Mouse (Mus musculus): Measurements from ENCODE around the gene Ifngr2. TPM values are rescaled to one million over a fixed set of nuclear protein-coding genes. Genes with fewer than 3 reads are reported as not detected.
A peak's percentile ranks its signal among the peaks of the same experiment; 100 is the strongest.

The Ifngr2 gene
- 36.0 and 45.7 TPM in 2 replicates for polyA plus RNA-seq (2014; fragmentation: Nextera tagmentation; extraction: Ambion mirVana)

- Histone ChIP-seq H3K27ac (ENCODE audit: low read depth, low read length) (peak within 1 kb of the TSS; percentile 8; the same call in 1 of the 2 replicates), H3K4me1 (ENCODE audit: control insufficient read depth, insufficient read depth, low read length) (peaks cover 31% of the 10 kb centered on the region)
Observed at GRCm38 (mm10) chr16:91546836-91547741, at the start of gene Ifngr2. Ifngr2 (plus strand) TSS chr16:91547072.

DNA sequence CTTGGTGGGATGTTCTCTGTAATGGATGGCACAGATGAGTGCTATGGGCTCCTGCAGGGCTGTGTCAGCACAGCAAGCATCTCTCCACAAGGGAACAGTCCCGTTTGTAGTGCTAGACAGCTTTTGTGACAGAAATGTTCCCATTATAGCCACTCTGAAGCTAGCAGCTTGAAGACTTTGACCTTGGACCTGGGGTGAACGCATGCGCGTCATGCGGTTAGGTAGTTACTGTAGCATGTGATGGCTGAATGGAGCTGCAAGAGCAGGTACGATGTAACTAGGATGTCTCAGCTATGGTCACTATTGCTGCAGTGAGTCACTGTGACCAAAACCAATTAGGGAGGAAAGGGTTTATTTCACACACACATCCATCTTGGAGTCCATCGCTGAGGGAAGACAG is 48.8 kb upstream of the Ifngr2 start:
- Histone ChIP-seq H3K36me3 (ENCODE audit: control insufficient read depth, insufficient read depth, low read length) (peaks cover 89% of the 10 kb centered on the region), H3K4me2 (replicated peaks; ENCODE audit: low read depth, low read length) (no peak overlapping the region), H3K4me3 (ENCODE audit: low read length) (no peak overlapping the region), H3K27ac (ENCODE audit: low read depth, low read length) (no peak overlapping the region), H3K9me3 (ENCODE audit: control insufficient read depth, low read length) (no peaks in the 10 kb centered on the region), H3K4me1 (ENCODE audit: control insufficient read depth, insufficient read depth, low read length) (no peaks in the 10 kb centered on the region), H3K27me3 (ENCODE audit: control insufficient read depth, insufficient read depth, low read length) (no peaks in the 10 kb centered on the region), H3K9ac (ENCODE audit: low read depth, low read length) (no peak overlapping the region)
- WGBS, result 88% methylated on average over 7 of the region's 7 CpGs
- ATAC-seq (ENCODE audit: low FRiP score, low TSS enrichment), result no peak

More at GRCm38 (mm10) chr16:91546836-91547741, at the start of gene Ifngr2:
- no peaks in the 10 kb centered on the region for H3K27me3 ChIP-seq (ENCODE audit: control insufficient read depth, insufficient read depth, low read length)
- peak within 1 kb of the TSS; percentile 65 for H3K4me2 ChIP-seq (replicated peaks; ENCODE audit: low read depth, low read length)
- 1% methylated on average over 73 of the region's 74 CpGs for WGBS
- H3K9me3 ChIP-seq (ENCODE audit: control insufficient read depth, low read length), result no peaks in the 10 kb centered on the region
- H3K4me3 ChIP-seq (ENCODE audit: low read length), result peak within 1 kb of the TSS; percentile 72
- ATAC-seq (ENCODE audit: low FRiP score, low TSS enrichment), result peak; percentile 92
- peak within 1 kb of the TSS; percentile 88 for H3K9ac ChIP-seq (ENCODE audit: low read depth, low read length)
- H3K36me3 ChIP-seq (ENCODE audit: control insufficient read depth, insufficient read depth, low read length), result no peaks in the 10 kb centered on the region

DNA sequence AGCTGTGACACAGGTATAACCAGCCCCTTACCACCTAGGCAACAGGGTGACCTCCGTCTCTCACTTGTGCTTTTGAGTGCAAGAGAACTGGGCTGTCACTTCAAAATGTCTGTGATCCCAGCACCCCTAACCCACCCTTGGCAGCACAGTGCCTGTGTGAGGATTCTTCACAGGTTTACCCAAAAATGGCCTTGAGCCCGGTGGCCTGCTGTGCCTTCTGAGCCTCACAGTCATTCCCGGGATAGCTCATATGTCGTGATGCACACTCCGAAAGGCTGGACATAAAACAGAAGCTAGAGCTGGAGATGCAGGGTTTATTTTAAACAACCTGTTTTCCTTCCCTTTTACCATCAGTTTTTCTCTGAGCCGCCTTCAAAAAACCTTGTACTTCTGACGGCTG is 42.2 kb upstream of the Ifngr2 start:
- Histone ChIP-seq H3K27ac (ENCODE audit: low read depth, low read length) (no peak overlapping the region), H3K9me3 (ENCODE audit: control insufficient read depth, low read length) (no peaks in the 10 kb centered on the region), H3K27me3 (ENCODE audit: control insufficient read depth, insufficient read depth, low read length) (no peaks in the 10 kb centered on the region), H3K36me3 (ENCODE audit: control insufficient read depth, insufficient read depth, low read length) (peaks cover 71% of the 10 kb centered on the region), H3K4me1 (ENCODE audit: control insufficient read depth, insufficient read depth, low read length) (no peaks in the 10 kb centered on the region), H3K9ac (ENCODE audit: low read depth, low read length) (no peak overlapping the region), H3K4me2 (replicated peaks; ENCODE audit: low read depth, low read length) (no peak overlapping the region), H3K4me3 (ENCODE audit: low read length) (no peak overlapping the region)
- ATAC-seq (ENCODE audit: low FRiP score, low TSS enrichment), result no peak
- WGBS, result 95% methylated on average over 7 of the region's 7 CpGs

DNA sequence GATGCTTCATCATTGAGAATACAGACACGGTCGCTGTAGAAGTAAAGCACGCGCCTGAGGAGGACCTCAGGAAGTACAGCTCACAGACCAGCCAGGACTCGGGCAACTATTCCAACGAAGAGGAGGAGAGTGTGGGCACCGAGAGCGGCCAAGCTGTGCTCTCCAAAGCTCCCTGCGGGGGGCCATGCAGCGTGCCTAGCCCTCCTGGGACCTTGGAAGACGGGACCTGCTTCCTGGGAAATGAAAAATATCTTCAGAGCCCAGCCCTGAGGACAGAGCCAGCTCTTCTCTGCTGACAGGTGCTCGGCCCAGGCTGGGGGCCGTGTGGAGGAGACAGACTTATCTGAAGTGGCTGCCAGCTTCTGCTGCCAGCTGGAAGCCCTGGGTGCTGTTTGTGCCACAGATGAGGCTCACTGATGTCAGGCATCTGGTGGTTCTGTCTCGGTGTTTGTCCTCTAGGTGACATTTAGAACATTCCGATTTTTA is 41.7 kb upstream of the Ifngr2 start:
- H3K4me3 ChIP-seq (ENCODE audit: low read length), result no peak overlapping the region
- H3K9ac ChIP-seq (ENCODE audit: low read depth, low read length), result no peak overlapping the region
- no peaks in the 10 kb centered on the region for H3K27me3 ChIP-seq (ENCODE audit: control insufficient read depth, insufficient read depth, low read length)
- WGBS, result 92% methylated on average over 15 of the region's 15 CpGs
- no peak overlapping the region for H3K27ac ChIP-seq (ENCODE audit: low read depth, low read length)
- ATAC-seq (ENCODE audit: low FRiP score, low TSS enrichment), result no peak
- no peaks in the 10 kb centered on the region for H3K9me3 ChIP-seq (ENCODE audit: control insufficient read depth, low read length)
- no peak overlapping the region for H3K4me2 ChIP-seq (replicated peaks; ENCODE audit: low read depth, low read length)
- H3K36me3 ChIP-seq (ENCODE audit: control insufficient read depth, insufficient read depth, low read length), result peaks cover 68% of the 10 kb centered on the region
- H3K4me1 ChIP-seq (ENCODE audit: control insufficient read depth, insufficient read depth, low read length), result no peaks in the 10 kb centered on the region

DNA sequence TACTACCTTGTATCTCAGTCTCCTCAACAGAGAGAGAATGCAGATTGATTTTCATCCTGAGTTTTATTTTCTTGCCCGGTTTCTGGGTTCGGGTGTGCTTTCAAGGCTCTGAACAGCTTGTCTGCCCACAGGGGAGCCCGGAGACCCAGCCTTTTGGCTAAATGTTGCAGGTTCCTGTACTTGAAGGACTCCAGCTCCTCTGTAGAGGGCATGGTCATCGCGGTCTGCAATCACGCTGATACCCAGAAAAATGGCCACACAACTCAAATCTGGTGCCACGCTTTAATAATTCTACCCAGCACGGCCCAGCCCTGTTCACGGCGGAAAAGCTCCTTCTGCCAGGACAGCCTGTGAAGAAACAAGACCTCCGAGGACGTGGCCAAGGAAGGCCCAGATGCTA is 40.5 kb upstream of the Ifngr2 start:
- 95% methylated on average over 12 of the region's 12 CpGs for WGBS
- no peak overlapping the region for H3K4me2 ChIP-seq (replicated peaks; ENCODE audit: low read depth, low read length)
- peaks cover 55% of the 10 kb centered on the region for H3K36me3 ChIP-seq (ENCODE audit: control insufficient read depth, insufficient read depth, low read length)
- no peaks in the 10 kb centered on the region for H3K27me3 ChIP-seq (ENCODE audit: control insufficient read depth, insufficient read depth, low read length)
- H3K9me3 ChIP-seq (ENCODE audit: control insufficient read depth, low read length), result no peaks in the 10 kb centered on the region
- no peak for ATAC-seq (ENCODE audit: low FRiP score, low TSS enrichment)
- no peak overlapping the region for H3K9ac ChIP-seq (ENCODE audit: low read depth, low read length)
- no peak overlapping the region for H3K4me3 ChIP-seq (ENCODE audit: low read length)
- H3K4me1 ChIP-seq (ENCODE audit: control insufficient read depth, insufficient read depth, low read length), result no peaks in the 10 kb centered on the region
- no peak overlapping the region for H3K27ac ChIP-seq (ENCODE audit: low read depth, low read length)

GRCm38 (mm10) chr16:91512161-91512787 is 34.6 kb upstream of the Ifngr2 start:
- 34% methylated on average over 7 of the region's 7 CpGs for WGBS
- peak; percentile 79 for ATAC-seq (ENCODE audit: low FRiP score, low TSS enrichment)
- no peak overlapping the region for H3K4me3 ChIP-seq (ENCODE audit: low read length)
- H3K4me2 ChIP-seq (replicated peaks; ENCODE audit: low read depth, low read length), result no peak overlapping the region
- no peak overlapping the region for H3K9ac ChIP-seq (ENCODE audit: low read depth, low read length)
- no peaks in the 10 kb centered on the region for H3K27me3 ChIP-seq (ENCODE audit: control insufficient read depth, insufficient read depth, low read length)
- H3K4me1 ChIP-seq (ENCODE audit: control insufficient read depth, insufficient read depth, low read length), result no peaks in the 10 kb centered on the region
- H3K9me3 ChIP-seq (ENCODE audit: control insufficient read depth, low read length), result no peaks in the 10 kb centered on the region
- H3K27ac ChIP-seq (ENCODE audit: low read depth, low read length), result no peak overlapping the region
- peaks cover 5% of the 10 kb centered on the region; the same call in 1 of the 2 replicates for H3K36me3 ChIP-seq (ENCODE audit: control insufficient read depth, insufficient read depth, low read length)

DNA sequence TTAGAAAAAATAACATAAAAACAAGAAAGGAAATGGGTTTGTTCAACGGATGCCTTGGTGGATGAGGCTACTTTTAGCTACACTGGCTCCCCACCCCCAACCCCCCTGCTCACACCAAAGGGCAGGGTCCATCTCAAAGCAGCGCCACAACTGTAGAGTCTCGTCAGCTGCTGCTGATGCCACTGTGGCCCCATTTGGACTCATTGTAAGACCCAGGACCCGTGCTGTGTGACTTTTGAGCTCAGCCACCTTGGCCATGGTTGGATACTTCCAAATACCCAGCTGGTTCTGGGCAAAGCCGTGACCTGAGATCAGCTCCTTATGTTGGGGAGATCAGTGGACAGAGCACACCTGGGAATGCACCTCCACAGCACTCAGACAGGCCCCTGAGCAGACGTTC is 33.8 kb upstream of the Ifngr2 start:
- Histone ChIP-seq H3K4me1 (ENCODE audit: control insufficient read depth, insufficient read depth, low read length) (no peaks in the 10 kb centered on the region), H3K4me3 (ENCODE audit: low read length) (no peak overlapping the region), H3K27ac (ENCODE audit: low read depth, low read length) (no peak overlapping the region), H3K27me3 (ENCODE audit: control insufficient read depth, insufficient read depth, low read length) (no peaks in the 10 kb centered on the region), H3K9me3 (ENCODE audit: control insufficient read depth, low read length) (no peaks in the 10 kb centered on the region), H3K4me2 (replicated peaks; ENCODE audit: low read depth, low read length) (no peak overlapping the region), H3K36me3 (ENCODE audit: control insufficient read depth, insufficient read depth, low read length) (0 out of 2 replicates have a peak, but pooled peaks cover 3% of the 10 kb centered on the region), H3K9ac (ENCODE audit: low read depth, low read length) (no peak overlapping the region)
- 82% methylated on average over 6 of the region's 6 CpGs for WGBS
- no peak for ATAC-seq (ENCODE audit: low FRiP score, low TSS enrichment)

- H3K9me3 ChIP-seq (ENCODE audit: control insufficient read depth, low read length), result no peaks in the 10 kb centered on the region
- 71% methylated on average over 7 of the region's 7 CpGs for WGBS
- no peaks in the 10 kb centered on the region for H3K4me1 ChIP-seq (ENCODE audit: control insufficient read depth, insufficient read depth, low read length)
- no peak overlapping the region for H3K27ac ChIP-seq (ENCODE audit: low read depth, low read length)
- no peak for ATAC-seq (ENCODE audit: low FRiP score, low TSS enrichment)
- no peak overlapping the region for H3K4me2 ChIP-seq (replicated peaks; ENCODE audit: low read depth, low read length)
- H3K27me3 ChIP-seq (ENCODE audit: control insufficient read depth, insufficient read depth, low read length), result no peaks in the 10 kb centered on the region
- no peak overlapping the region for H3K4me3 ChIP-seq (ENCODE audit: low read length)
- H3K36me3 ChIP-seq (ENCODE audit: control insufficient read depth, insufficient read depth, low read length), result no peaks in the 10 kb centered on the region
- no peak overlapping the region for H3K9ac ChIP-seq (ENCODE audit: low read depth, low read length)
Observed at GRCm38 (mm10) chr16:91517020-91517419, 29.9 kb upstream of the Ifngr2 start.

DNA sequence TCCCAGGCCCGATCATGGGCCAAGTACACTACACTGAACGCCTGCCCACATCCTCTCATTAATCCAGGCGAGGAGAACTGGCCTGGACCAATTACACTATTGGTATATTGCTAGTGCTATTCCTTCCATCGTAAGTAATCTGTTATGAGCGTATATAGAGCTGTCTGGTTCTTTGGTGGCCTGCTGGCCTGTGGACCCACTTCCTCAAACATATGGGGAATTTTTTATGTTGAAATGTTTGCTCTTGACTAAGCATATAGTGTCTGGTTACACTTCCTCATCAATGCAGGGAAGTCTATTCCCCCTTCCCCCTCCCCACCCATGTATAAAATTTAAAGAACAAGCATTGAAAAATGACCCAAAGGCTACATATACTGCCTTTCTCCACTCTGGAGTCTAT is 24.8 kb upstream of the Ifngr2 start:
- Histone ChIP-seq H3K9ac (ENCODE audit: low read depth, low read length) (no peak overlapping the region), H3K36me3 (ENCODE audit: control insufficient read depth, insufficient read depth, low read length) (no peaks in the 10 kb centered on the region), H3K4me2 (replicated peaks; ENCODE audit: low read depth, low read length) (no peak overlapping the region), H3K27ac (ENCODE audit: low read depth, low read length) (no peak overlapping the region), H3K4me1 (ENCODE audit: control insufficient read depth, insufficient read depth, low read length) (no peaks in the 10 kb centered on the region), H3K27me3 (ENCODE audit: control insufficient read depth, insufficient read depth, low read length) (no peaks in the 10 kb centered on the region), H3K4me3 (ENCODE audit: low read length) (no peak overlapping the region), H3K9me3 (ENCODE audit: control insufficient read depth, low read length) (no peaks in the 10 kb centered on the region)
- ATAC-seq (ENCODE audit: low FRiP score, low TSS enrichment), result no peak
- WGBS, result 86% methylated on average over 5 of the region's 5 CpGs

All from kidney, embryonic 14.5 days (tissue).